Mouse (Mus musculus): ENCODE measurements at regions not wholly inside any gene's neighbourhood (a gene's known extent, or its start where the extent isn't known, plus 50 kb on each side); places are given as distances from the start of the nearest gene placed in this dataset.

DNA sequence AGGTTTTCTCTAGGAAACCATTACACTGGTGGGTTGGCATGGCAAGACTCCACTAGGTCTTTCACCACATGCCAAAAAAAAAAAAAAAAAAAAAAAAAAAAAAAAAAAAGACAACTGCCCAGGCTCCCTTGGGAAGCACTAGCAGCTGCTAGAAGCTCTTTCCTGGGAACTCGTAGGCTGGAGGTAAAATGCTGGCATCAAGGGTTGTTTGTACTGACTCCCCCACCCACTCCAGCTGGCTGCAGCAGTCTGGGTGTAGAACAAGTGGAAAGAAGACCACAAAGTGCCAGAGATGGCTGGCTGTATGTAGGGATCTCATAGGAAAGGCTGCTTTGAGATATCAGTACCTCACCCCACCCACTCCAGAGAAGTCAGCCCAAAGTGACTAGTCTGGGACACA lies 140.0 kb upstream of the Spats2l start:
- Histone ChIP-seq H3K4me2 (ENCODE audit: insufficient read depth, low read depth, poor library complexity, severe bottlenecking) (no peak overlapping the region), H3K4me3 (replicated peaks in 1 of 3; ENCODE audit: low read depth in 2 of 3, low read length in 2 of 3, poor library complexity in 1 of 3) (no peak overlapping the region), H3K36me3 (replicated peaks in 1 of 2; ENCODE audit: control insufficient read depth in 1 of 2, insufficient read depth in 1 of 2, low read length in 1 of 2) (no peaks in the 10 kb centered on the region), H3K9me3 (replicated peaks; ENCODE audit: low read length) (peaks cover 2% of the 10 kb centered on the region), H3K27me3 (replicated peaks) (no peaks in the 10 kb centered on the region), H3K4me1 (ENCODE audit: control insufficient read depth in 1 of 2, insufficient read depth in 2 of 2) (no peaks in the 10 kb centered on the region), H3K9ac (ENCODE audit: insufficient read depth, low read depth) (no peak overlapping the region), H3K79me2 (replicated peaks; ENCODE audit: control insufficient read depth, extremely low read depth, insufficient read depth, poor library complexity, severe bottlenecking) (no peaks in the 10 kb centered on the region), H3K27ac (ENCODE audit: insufficient read depth, low read depth) (no peak overlapping the region)
- dilution Hi-C loops (cut with MboI; ENCODE audit: extremely low pct_ligation_motif_present, extremely low pct_unique_long_range_greater_than_20kb, low sequenced_read_pairs) (no loop called here), in situ Hi-C loops (cut with MboI; ENCODE audit: low pct_ligation_motif_present, low pct_unique_long_range_greater_than_20kb, low sequenced_read_pairs) (no loop called here)
- no peak for DNase-seq (ENCODE audit: extremely low read depth)
- TF ChIP-seq MAFK (IDR thresholded peaks at IDR 0.05; ENCODE audit: insufficient replicate concordance, low read length), result no peak
- TF ChIP-seq BHLHE40 (IDR thresholded peaks at IDR 0.05; ENCODE audit: low read depth, low read length), result no peak
- TF ChIP-seq CHD1 (IDR thresholded peaks at IDR 0.05; ENCODE audit: low read depth, low read length), result no peak
- TF ChIP-seq POLR2A (IDR thresholded peaks at IDR 0.05; ENCODE audit: low read depth, low read length), result no peak
- TF ChIP-seq EP300 (IDR thresholded peaks at IDR 0.05; ENCODE audit: low read length), result no peak
- TF ChIP-seq CTCF (conservative IDR thresholded peaks at IDR 0.05 in 1 of 2, IDR thresholded peaks at IDR 0.05 in 1 of 2; ENCODE audit: low read depth in 2 of 2, low read length in 2 of 2), result no peak
- TF ChIP-seq GABPA (IDR thresholded peaks at IDR 0.05; ENCODE audit: insufficient replicate concordance, low read depth, low read length), result no peak
- no peak for TF ChIP-seq HCFC1 (IDR thresholded peaks at IDR 0.05; ENCODE audit: low read depth, low read length)
- TF ChIP-seq USF1 (IDR thresholded peaks at IDR 0.05; ENCODE audit: low read depth, low read length), result no peak
- no peak for TF ChIP-seq JUND (conservative IDR thresholded peaks at IDR 0.05; ENCODE audit: low read depth, low read length)
- no peak for TF ChIP-seq RAD21 (IDR thresholded peaks at IDR 0.05; ENCODE audit: low read depth, low read length)
- TF ChIP-seq TBP (conservative IDR thresholded peaks at IDR 0.05; ENCODE audit: low read depth, low read length), result no peak
- TF ChIP-seq MXI1 (IDR thresholded peaks at IDR 0.05; ENCODE audit: low read depth, low read length), result no peak

DNA sequence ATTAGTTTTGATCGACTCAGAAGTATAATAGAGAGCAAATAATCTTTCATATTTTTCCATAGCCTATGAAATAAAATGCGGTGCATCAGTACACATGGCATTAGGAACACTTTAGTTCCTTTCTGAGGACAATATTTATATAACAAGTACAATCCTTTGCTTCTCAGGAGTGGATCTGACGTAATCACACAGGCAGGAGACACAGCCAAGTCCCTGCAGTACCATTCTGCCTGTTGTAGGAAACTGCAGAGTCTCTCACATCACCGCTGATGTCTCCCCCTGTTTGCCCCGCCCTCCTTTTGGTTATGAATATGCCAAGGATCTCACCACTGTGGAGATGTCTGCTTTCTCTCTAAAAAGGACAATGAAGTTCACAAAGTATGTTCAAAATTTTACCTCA lies 131.8 kb upstream of the Spats2l start:
- H3K9ac ChIP-seq (ENCODE audit: insufficient read depth, low read depth), result no peak overlapping the region
- no peak for DNase-seq (ENCODE audit: extremely low read depth)
- no peaks in the 10 kb centered on the region; a peak in 1 of 4 replicates for H3K4me1 ChIP-seq (ENCODE audit: control insufficient read depth in 1 of 2, insufficient read depth in 2 of 2)
- H3K4me3 ChIP-seq (replicated peaks in 1 of 3; ENCODE audit: low read depth in 2 of 3, low read length in 2 of 3, poor library complexity in 1 of 3), result no peak overlapping the region
- H3K27me3 ChIP-seq (replicated peaks), result no peaks in the 10 kb centered on the region
- no peaks in the 10 kb centered on the region for H3K9me3 ChIP-seq (replicated peaks; ENCODE audit: low read length)
- dilution Hi-C loops (cut with MboI; ENCODE audit: extremely low pct_ligation_motif_present, extremely low pct_unique_long_range_greater_than_20kb, low sequenced_read_pairs), result no loop called here
- H3K4me2 ChIP-seq (ENCODE audit: insufficient read depth, low read depth, poor library complexity, severe bottlenecking), result no peak overlapping the region
- H3K79me2 ChIP-seq (replicated peaks; ENCODE audit: control insufficient read depth, extremely low read depth, insufficient read depth, poor library complexity, severe bottlenecking), result no peaks in the 10 kb centered on the region
- no peaks in the 10 kb centered on the region for H3K36me3 ChIP-seq (replicated peaks in 1 of 2; ENCODE audit: control insufficient read depth in 1 of 2, insufficient read depth in 1 of 2, low read length in 1 of 2)
- in situ Hi-C loops (cut with MboI; ENCODE audit: low pct_ligation_motif_present, low pct_unique_long_range_greater_than_20kb, low sequenced_read_pairs), result no loop called here
- H3K27ac ChIP-seq (ENCODE audit: insufficient read depth, low read depth), result no peak overlapping the region
- no peak for TF ChIP-seq JUN (IDR thresholded peaks at IDR 0.05; ENCODE audit: insufficient read depth, low read depth, low read length)
- no peak for TF ChIP-seq UBTF (IDR thresholded peaks at IDR 0.05; ENCODE audit: low read depth, low read length)
- TF ChIP-seq ZMIZ1 (IDR thresholded peaks at IDR 0.05; ENCODE audit: low read depth, low read length), result no peak
- no peak for TF ChIP-seq SIN3A (IDR thresholded peaks at IDR 0.05; ENCODE audit: low read length)
- TF ChIP-seq CHD1 (IDR thresholded peaks at IDR 0.05; ENCODE audit: low read depth, low read length), result no peak
- no peak for TF ChIP-seq HCFC1 (IDR thresholded peaks at IDR 0.05; ENCODE audit: low read depth, low read length)

Data from CH12.LX (cell line).